Mouse (Mus musculus): Measurements from ENCODE around the gene Cldn3. TPM values are rescaled to one million over a fixed set of nuclear protein-coding genes. Genes with fewer than 3 reads are reported as not detected.

Gene Cldn3
- polyA plus RNA-seq, 2 experiments: 8.8 to 18.3 TPM

DNA sequence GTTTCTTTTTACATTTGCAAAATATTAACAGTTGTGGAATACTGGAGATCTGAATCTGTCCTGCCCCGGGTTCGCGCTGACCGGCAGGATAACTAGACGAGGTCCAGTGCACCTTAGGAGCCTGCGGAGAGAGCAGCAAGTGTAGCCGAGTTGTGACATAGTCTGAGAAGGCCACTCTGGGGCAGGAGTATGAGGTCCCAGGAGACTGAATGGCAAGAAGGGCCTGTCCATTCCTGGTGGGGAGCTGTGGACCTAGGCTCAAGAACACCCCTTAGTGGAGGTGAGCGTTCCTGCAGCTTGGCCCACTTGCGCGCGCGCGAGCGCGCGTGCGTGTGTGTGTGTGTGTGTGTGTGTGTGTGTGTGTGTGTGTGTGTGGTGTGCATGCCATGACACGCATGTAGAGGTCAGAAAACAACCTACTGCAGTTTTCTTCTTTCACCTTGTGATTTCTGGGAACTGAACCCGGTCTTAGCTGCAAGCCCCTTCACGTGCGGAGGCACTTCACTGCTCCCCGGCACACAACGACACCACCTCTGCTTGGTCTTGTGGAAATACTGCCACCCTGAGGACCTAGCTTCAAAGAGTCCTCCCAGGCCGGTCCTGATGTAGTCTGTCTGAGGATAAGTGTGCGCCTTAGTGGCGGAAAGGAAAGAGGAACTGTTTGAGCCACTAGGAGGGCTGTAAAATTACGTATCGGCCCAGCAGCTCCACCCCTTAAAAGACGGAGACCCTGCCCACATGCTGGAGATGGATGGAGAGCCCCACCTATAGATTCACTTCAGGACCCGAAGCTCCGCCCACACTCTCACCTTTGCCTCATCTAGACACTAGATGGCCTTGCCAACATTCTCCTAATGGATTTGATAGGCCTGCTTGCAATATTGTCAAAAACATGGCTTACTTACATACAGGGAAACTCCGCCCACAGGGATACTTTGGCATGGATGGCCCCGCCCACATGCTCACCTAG, 19.9 kb upstream of the Cldn3 start:
- peak overlapping the region; percentile 34; the same call in 1 of the 2 replicates for H3K9ac ChIP-seq (ENCODE audit: low read depth, low read length, severe bottlenecking)
- no peak overlapping the region for H3K27ac ChIP-seq (replicated peaks; ENCODE audit: low read depth, low read length)
- ATAC-seq (ENCODE audit: low FRiP score, low read depth) (peak; percentile 67), DNase-seq (ENCODE audit: low spot score) (peak; percentile 69)
- peaks cover 10% of the 10 kb centered on the region for H3K4me1 ChIP-seq (ENCODE audit: control insufficient read depth, insufficient read depth, low read length)
- WGBS: 5% methylated on average over 33 of the region's 33 CpGs
- H3K27me3 ChIP-seq (ENCODE audit: control insufficient read depth, insufficient read depth, low read length): no peaks in the 10 kb centered on the region
- peak overlapping the region; percentile 57 for H3K4me2 ChIP-seq (replicated peaks; ENCODE audit: low read depth, low read length, severe bottlenecking)
- peak overlapping the region; percentile 27 for H3K4me3 ChIP-seq (replicated peaks; ENCODE audit: low read length)
- no peaks in the 10 kb centered on the region for H3K36me3 ChIP-seq (ENCODE audit: control insufficient read depth, insufficient read depth, low read length)
- H3K9me3 ChIP-seq (ENCODE audit: control insufficient read depth, low read length): no peaks in the 10 kb centered on the region
- no peak for TF ChIP-seq POLR2A (IDR thresholded peaks at IDR 0.05; ENCODE audit: borderline replicate concordance, extremely low read depth, insufficient read depth, insufficient read length)

DNA sequence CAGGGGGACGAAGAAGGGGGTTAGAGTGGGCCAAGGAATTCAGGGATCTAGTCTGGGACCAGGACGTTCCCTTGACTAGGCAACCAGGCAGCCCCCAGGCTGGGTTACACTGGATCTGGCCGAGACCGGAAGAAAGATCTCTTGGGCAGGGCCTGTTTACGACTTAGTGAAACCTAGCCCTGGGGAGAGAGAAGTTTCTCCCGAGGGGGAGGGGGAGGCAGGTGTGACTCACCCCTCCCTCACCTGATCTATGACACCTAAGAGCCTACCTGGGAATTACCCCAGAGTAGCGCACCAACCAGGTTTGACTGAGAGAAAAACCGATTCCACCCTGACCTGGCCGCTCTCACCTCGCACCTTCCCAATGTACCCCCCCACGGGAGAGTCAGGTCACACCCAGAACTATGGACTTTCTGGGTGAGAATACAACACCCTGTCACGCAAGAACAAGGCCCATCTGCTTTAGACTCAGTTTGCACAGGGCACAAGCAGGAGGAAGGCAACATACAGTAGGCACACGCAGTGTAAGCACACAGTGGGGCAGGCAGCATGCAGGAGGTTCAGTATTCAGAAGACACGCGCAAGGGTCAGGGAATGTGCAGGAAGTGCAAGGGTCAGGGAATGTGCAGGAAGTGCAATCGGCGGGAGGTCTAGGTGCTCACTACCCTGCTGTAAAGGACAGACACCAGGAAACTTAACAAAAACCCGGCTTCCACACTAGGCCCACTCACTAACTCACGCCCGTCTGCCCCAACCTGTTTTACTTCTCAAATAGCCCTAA, 18.7 kb upstream of the Cldn3 start:
- no peaks in the 10 kb centered on the region for H3K9me3 ChIP-seq (ENCODE audit: control insufficient read depth, low read length)
- TF ChIP-seq POLR2A (IDR thresholded peaks at IDR 0.05; ENCODE audit: borderline replicate concordance, extremely low read depth, insufficient read depth, insufficient read length): no peak
- H3K36me3 ChIP-seq (ENCODE audit: control insufficient read depth, insufficient read depth, low read length): no peaks in the 10 kb centered on the region
- H3K4me2 ChIP-seq (replicated peaks; ENCODE audit: low read depth, low read length, severe bottlenecking): no peak overlapping the region
- WGBS: 58% methylated on average over 20 of the region's 20 CpGs
- no peaks in the 10 kb centered on the region for H3K27me3 ChIP-seq (ENCODE audit: control insufficient read depth, insufficient read depth, low read length)
- ATAC-seq (ENCODE audit: low FRiP score, low read depth): no peak
- no peak for DNase-seq (ENCODE audit: low spot score)
- H3K27ac ChIP-seq (replicated peaks; ENCODE audit: low read depth, low read length): no peak overlapping the region
- H3K9ac ChIP-seq (ENCODE audit: low read depth, low read length, severe bottlenecking): no peak overlapping the region
- H3K4me1 ChIP-seq (ENCODE audit: control insufficient read depth, insufficient read depth, low read length): peaks cover 10% of the 10 kb centered on the region
- no peak overlapping the region for H3K4me3 ChIP-seq (replicated peaks; ENCODE audit: low read length)

DNA sequence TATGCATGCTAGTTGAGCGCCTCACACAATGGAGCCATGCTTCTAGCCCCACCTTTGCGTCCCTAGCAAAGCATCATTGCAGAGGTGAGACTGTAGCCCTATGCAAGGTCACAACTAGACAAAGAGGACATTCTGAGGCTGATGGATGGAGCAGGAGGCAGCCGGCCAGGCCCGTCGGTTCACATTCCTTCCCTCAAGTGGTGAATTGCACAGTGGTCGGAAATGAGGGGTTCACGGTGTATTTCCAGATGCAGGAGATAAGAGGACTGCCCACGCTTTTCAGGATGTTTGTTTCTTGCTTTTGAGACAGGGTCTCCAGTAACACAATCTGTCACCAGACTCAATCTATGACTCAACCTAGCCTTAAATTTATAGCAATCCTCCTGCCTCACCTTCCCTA, 15.3 kb upstream of the Cldn3 start:
- H3K9me3 ChIP-seq (ENCODE audit: control insufficient read depth, low read length): no peaks in the 10 kb centered on the region
- 55% methylated on average over 8 of the region's 8 CpGs for WGBS
- no peak for ATAC-seq (ENCODE audit: low FRiP score, low read depth)
- no peaks in the 10 kb centered on the region for H3K27me3 ChIP-seq (ENCODE audit: control insufficient read depth, insufficient read depth, low read length)
- no peak overlapping the region for H3K4me2 ChIP-seq (replicated peaks; ENCODE audit: low read depth, low read length, severe bottlenecking)
- H3K4me3 ChIP-seq (replicated peaks; ENCODE audit: low read length): no peak overlapping the region
- no peak for DNase-seq (ENCODE audit: low spot score)
- no peak overlapping the region for H3K9ac ChIP-seq (ENCODE audit: low read depth, low read length, severe bottlenecking)
- peaks cover 9% of the 10 kb centered on the region for H3K4me1 ChIP-seq (ENCODE audit: control insufficient read depth, insufficient read depth, low read length)
- H3K36me3 ChIP-seq (ENCODE audit: control insufficient read depth, insufficient read depth, low read length): no peaks in the 10 kb centered on the region
- no peak overlapping the region for H3K27ac ChIP-seq (replicated peaks; ENCODE audit: low read depth, low read length)
- no peak for TF ChIP-seq POLR2A (IDR thresholded peaks at IDR 0.05; ENCODE audit: borderline replicate concordance, extremely low read depth, insufficient read depth, insufficient read length)

DNA sequence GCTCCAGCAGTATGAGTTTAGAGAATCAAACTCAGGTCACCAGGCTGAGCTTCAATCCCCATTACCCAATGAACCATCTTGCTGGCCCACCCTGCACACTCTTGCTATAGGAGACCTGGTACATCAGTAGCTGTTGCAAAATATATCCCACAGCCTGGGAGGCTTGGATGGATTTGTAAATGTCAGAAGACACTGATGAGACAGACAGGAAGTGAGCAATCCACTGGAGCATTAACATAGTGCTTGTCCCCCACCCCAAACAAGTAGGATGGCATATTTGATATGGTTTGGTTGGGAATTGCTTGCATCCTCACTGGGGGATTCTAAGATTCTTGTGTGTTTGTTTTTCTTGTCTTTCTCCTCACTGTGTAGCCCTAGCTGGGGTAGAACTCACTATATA, 12.9 kb upstream of the Cldn3 start:
- Histone ChIP-seq H3K36me3 (ENCODE audit: control insufficient read depth, insufficient read depth, low read length) (no peaks in the 10 kb centered on the region), H3K9me3 (ENCODE audit: control insufficient read depth, low read length) (no peaks in the 10 kb centered on the region), H3K4me2 (replicated peaks; ENCODE audit: low read depth, low read length, severe bottlenecking) (no peak overlapping the region), H3K27me3 (ENCODE audit: control insufficient read depth, insufficient read depth, low read length) (no peaks in the 10 kb centered on the region), H3K27ac (replicated peaks; ENCODE audit: low read depth, low read length) (no peak overlapping the region), H3K9ac (ENCODE audit: low read depth, low read length, severe bottlenecking) (no peak overlapping the region), H3K4me1 (ENCODE audit: control insufficient read depth, insufficient read depth, low read length) (no peaks in the 10 kb centered on the region), H3K4me3 (replicated peaks; ENCODE audit: low read length) (no peak overlapping the region)
- DNase-seq (ENCODE audit: low spot score): no peak
- no peak for ATAC-seq (ENCODE audit: low FRiP score, low read depth)
- no peak for TF ChIP-seq POLR2A (IDR thresholded peaks at IDR 0.05; ENCODE audit: borderline replicate concordance, extremely low read depth, insufficient read depth, insufficient read length)

DNA sequence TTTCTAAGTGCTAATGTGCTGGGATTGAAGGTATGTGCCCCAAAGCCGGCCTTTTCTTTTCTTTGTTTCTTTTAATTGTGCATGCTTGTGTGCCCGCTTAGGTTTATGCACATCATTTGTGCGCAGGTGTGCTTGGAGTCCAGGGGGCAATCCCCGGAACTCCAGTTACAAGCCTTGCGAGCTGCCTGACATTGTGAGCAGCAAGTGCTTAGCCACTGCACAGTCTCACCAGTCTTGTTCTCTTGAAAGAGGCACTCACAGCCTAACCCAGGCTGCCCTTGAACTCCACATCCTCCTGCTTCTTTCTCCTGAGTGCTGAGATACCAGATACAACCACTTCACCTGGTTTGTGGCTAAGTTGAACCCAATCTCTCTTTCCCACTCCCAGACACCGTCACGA, 12.5 kb upstream of the Cldn3 start:
- no peak for ATAC-seq (ENCODE audit: low FRiP score, low read depth)
- Histone ChIP-seq H3K4me1 (ENCODE audit: control insufficient read depth, insufficient read depth, low read length) (no peaks in the 10 kb centered on the region), H3K36me3 (ENCODE audit: control insufficient read depth, insufficient read depth, low read length) (no peaks in the 10 kb centered on the region), H3K27ac (replicated peaks; ENCODE audit: low read depth, low read length) (no peak overlapping the region), H3K27me3 (ENCODE audit: control insufficient read depth, insufficient read depth, low read length) (no peaks in the 10 kb centered on the region), H3K9ac (ENCODE audit: low read depth, low read length, severe bottlenecking) (no peak overlapping the region), H3K4me3 (replicated peaks; ENCODE audit: low read length) (no peak overlapping the region), H3K9me3 (ENCODE audit: control insufficient read depth, low read length) (no peaks in the 10 kb centered on the region), H3K4me2 (replicated peaks; ENCODE audit: low read depth, low read length, severe bottlenecking) (no peak overlapping the region)
- DNase-seq (ENCODE audit: low spot score): no peak
- WGBS: 83% methylated on average over 7 of the region's 7 CpGs
- no peak for TF ChIP-seq POLR2A (IDR thresholded peaks at IDR 0.05; ENCODE audit: borderline replicate concordance, extremely low read depth, insufficient read depth, insufficient read length)

Measured in limb, embryonic 14.5 days (tissue).